Comparison of ENCODE assay signal across 8 mouse cellular contexts in genomic region chr8:54529382-54530296, GRCm38 (mm10). TPM values are rescaled to one million over a fixed set of nuclear protein-coding genes. Genes with fewer than 3 reads are reported as not detected.
DNase-seq lines count a peak whose midpoint lies in the region; ATAC-seq lines count a peak whose summit lies in the region.

Gene Asb5 (plus strand): TSS chr8:54529580.
Gene Spcs3 (minus strand): TSS chr8:54529998.

- H3K4me2 ChIP-seq in heart, embryonic 14.5 days (ENCODE audit: low read length): peak within 1 kb of the TSS; percentile 69
- peak within 1 kb of the TSS; percentile 90 for H3K4me2 ChIP-seq in liver, embryonic 13.5 days
- peak within 1 kb of the TSS; percentile 65 for H3K4me2 ChIP-seq in stomach, embryonic 16.5 days (ENCODE audit: low read depth, low read length)

- peak within 1 kb of the TSS; percentile 88 to 90 for H3K27ac ChIP-seq in heart, embryonic 14.5 days (replicated peaks in 1 of 2; ENCODE audit: control insufficient read depth in 1 of 2, insufficient read depth in 1 of 2, low read depth in 2 of 2, low read length in 2 of 2)
- H3K27ac ChIP-seq in liver, embryonic 13.5 days: peak within 1 kb of the TSS; percentile 83
- H3K27ac ChIP-seq in stomach, embryonic 16.5 days (ENCODE audit: low read length): peak within 1 kb of the TSS; percentile 90

- WGBS in heart, embryonic 14.5 days: under 1% methylated on average over 83 of the region's 89 CpGs
- WGBS in liver, embryonic 13.5 days (ENCODE audit: insufficient replicate concordance): under 1% methylated on average over 89 of the region's 89 CpGs
- under 1% methylated on average over 89 of the region's 89 CpGs for WGBS in stomach, embryonic 16.5 days

- H3K4me1 ChIP-seq in heart, embryonic 14.5 days (ENCODE audit: control insufficient read depth in 2 of 2, insufficient read depth in 2 of 2, low read length in 2 of 2): peaks cover 0 to 9% of the 10 kb centered on the region in 2 experiments; a peak in 2 of 4 replicates
- peaks cover 33% of the 10 kb centered on the region for H3K4me1 ChIP-seq in liver, embryonic 13.5 days (replicated peaks)
- peaks cover 13% of the 10 kb centered on the region; the same call in 1 of the 2 replicates for H3K4me1 ChIP-seq in stomach, embryonic 16.5 days (ENCODE audit: control insufficient read depth, insufficient read depth, low read length)

- peak within 1 kb of the TSS; percentile 92 for H3K9ac ChIP-seq in heart, embryonic 14.5 days (ENCODE audit: low read length)
- peak within 1 kb of the TSS; percentile 88 for H3K9ac ChIP-seq in liver, embryonic 13.5 days
- H3K9ac ChIP-seq in stomach, embryonic 16.5 days (ENCODE audit: low read length): peak within 1 kb of the TSS; percentile 92

- H3K36me3 ChIP-seq in heart, embryonic 14.5 days (ENCODE audit: control insufficient read depth, insufficient read depth, low read length): peaks cover 18% of the 10 kb centered on the region
- H3K36me3 ChIP-seq in liver, embryonic 13.5 days: peaks cover 17% of the 10 kb centered on the region; the same call in 1 of the 2 replicates
- H3K36me3 ChIP-seq in stomach, embryonic 16.5 days (ENCODE audit: control insufficient read depth, insufficient read depth, low read length): 0 out of 2 replicates have a peak, but pooled peaks cover 4% of the 10 kb centered on the region

- no peaks in the 10 kb centered on the region for H3K9me3 ChIP-seq in heart, embryonic 14.5 days (ENCODE audit: control insufficient read depth, low read length)
- no peaks in the 10 kb centered on the region for H3K9me3 ChIP-seq in liver, embryonic 13.5 days (replicated peaks)
- H3K9me3 ChIP-seq in stomach, embryonic 16.5 days (replicated peaks; ENCODE audit: control insufficient read depth, low read length): no peaks in the 10 kb centered on the region

- H3K27me3 ChIP-seq in heart, embryonic 14.5 days (ENCODE audit: control insufficient read depth, insufficient read depth, low read length): no peaks in the 10 kb centered on the region
- no peaks in the 10 kb centered on the region for H3K27me3 ChIP-seq in liver, embryonic 13.5 days
- no peaks in the 10 kb centered on the region for H3K27me3 ChIP-seq in stomach, embryonic 16.5 days (ENCODE audit: control insufficient read depth, insufficient read depth, low read length)

- peak within 1 kb of the TSS; percentile 93 to 97 for H3K4me3 ChIP-seq in heart, embryonic 14.5 days (ENCODE audit: control insufficient read depth in 1 of 2, insufficient read depth in 1 of 2, low read depth in 1 of 2, low read length in 2 of 2)
- H3K4me3 ChIP-seq in liver, embryonic 13.5 days (replicated peaks): peak within 1 kb of the TSS; percentile 93
- peak within 1 kb of the TSS; percentile 96 for H3K4me3 ChIP-seq in stomach, embryonic 16.5 days (replicated peaks; ENCODE audit: low read length)

- peak; percentile 97 for ATAC-seq in heart, embryonic 14.5 days (ENCODE audit: insufficient number of reproducible peaks, insufficient read depth, low FRiP score, low read depth)
- ATAC-seq in liver, embryonic 13.5 days (ENCODE audit: low read depth): peak; percentile 93
- ATAC-seq in stomach, embryonic 16.5 days (ENCODE audit: insufficient read depth, low FRiP score): peak; percentile 97

- peak; percentile 98 for DNase-seq in CD4-positive, CD25-positive, alpha-beta regulatory T cell, adult 2 months (ENCODE audit: low read depth, low spot score)
- DNase-seq in c-Kit-negative CD71-positive TER-119-positive erythroid progenitor cells, embryonic 14.5 days (ENCODE audit: low read depth, low spot score): peak; percentile 87
- peak; percentile 83 for DNase-seq in fibroblast of lung, adult 2 months (ENCODE audit: low read depth)
- peak; percentile 98 for DNase-seq in kidney, postnatal 14 days
- peak; percentile 88 for DNase-seq in liver, embryonic 13.5 days
- peak; percentile 96 for DNase-seq in neural tube, embryonic 10.5 days (ENCODE audit: extremely low spot score, low spot score)

RNA-seq across cellular contexts. Expression of gene Asb5, which starts in this region (rescaled TPM):
- polyA plus RNA-seq in heart, embryonic 14.5 days (2014; fragmentation: Nextera tagmentation; extraction: Ambion mirVana): 5.8 and 6.9 TPM in 2 replicates
- 1.1 and 1.4 TPM in 2 replicates for polyA plus RNA-seq in liver, embryonic 13.5 days (2015; fragmentation: Nextera tagmentation; extraction: Ambion mirVana)
- 3.6 and 4.4 TPM in 2 replicates for polyA plus RNA-seq in stomach, embryonic 16.5 days (2015; fragmentation: Nextera tagmentation; extraction: Ambion mirVana)

RNA-seq across cellular contexts. Expression of gene Spcs3, which starts in this region (rescaled TPM):
- 56.6 and 61.5 TPM in 2 replicates for polyA plus RNA-seq in heart, embryonic 14.5 days (2014; fragmentation: Nextera tagmentation; extraction: Ambion mirVana)
- polyA plus RNA-seq in liver, embryonic 13.5 days (2015; fragmentation: Nextera tagmentation; extraction: Ambion mirVana): 71.9 and 96.4 TPM in 2 replicates
- polyA plus RNA-seq in stomach, embryonic 16.5 days (2015; fragmentation: Nextera tagmentation; extraction: Ambion mirVana): 105 and 110 TPM in 2 replicates

Comparison
In these comparisons a context has a peak if more than half of its experiments do, and no peak if none do; other contexts are left out.
1. Peak in every context shown above with its lines: DNase-seq, ATAC-seq, H3K4me3 ChIP-seq and H3K27ac ChIP-seq.